In the genomic region with DNA sequence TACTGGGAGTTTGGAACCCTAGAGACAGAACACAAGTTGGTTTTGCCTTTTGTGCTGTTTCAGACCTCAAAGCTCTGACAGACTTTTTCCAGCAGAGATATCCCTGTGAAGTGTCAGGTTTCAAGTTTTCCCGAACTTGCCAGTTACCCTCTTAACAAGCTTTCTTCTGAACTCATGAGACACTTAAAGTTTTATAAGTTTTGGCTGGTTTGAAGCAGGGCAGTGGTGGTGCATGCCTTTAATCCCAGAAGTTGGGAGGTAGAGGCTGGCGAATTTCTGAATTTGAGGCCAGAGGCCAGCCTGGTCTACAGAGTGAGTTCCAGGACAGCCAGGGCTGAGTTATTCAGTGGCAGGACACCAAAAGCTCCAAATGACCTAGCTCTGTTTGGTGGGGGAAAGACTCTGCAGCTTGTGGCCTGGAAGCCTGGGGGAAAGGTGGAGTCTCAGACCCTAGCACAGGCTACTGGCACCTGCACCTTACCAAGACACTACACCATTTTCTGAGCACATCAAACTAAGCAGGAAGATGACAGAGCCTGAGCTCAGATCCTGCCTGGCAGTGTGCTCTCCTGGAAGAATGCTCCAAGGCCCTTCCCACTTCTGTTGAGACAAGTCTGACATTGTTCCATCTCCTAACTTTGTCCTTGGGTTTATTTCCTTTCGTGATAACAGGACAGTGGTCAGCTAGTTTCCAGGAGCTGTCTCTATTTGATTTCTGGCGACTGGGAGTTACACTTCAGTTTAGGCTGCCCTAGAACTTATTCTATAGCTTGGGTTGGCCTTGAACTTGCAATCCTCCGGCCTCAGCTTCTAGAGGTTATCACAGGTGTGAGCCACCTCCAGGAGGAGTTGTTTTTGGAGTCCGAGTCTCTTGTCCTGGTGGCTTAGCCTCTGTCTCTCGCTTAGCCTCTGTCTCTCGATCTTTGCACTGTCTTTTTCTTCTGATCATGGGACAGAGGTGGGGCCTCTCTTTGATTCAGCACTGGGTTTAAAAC, we compare ENCODE assay signal across 10 mouse cellular contexts. TPM values are rescaled to one million over a fixed set of nuclear protein-coding genes. Genes with fewer than 3 reads are reported as not detected.
DNase-seq lines count a peak whose midpoint lies in the region; ATAC-seq and TF ChIP-seq lines count a peak whose summit lies in the region.
"Had no signal": no experiment of that assay in that cellular context is flagged by ENCODE, and none has a peak within 500 bp of the region (broad histone marks: within the 10 kb centered on the region; RNA-seq: fewer than 3 reads in every experiment).

No protein-coding gene starts in this region.

- TF ChIP-seq POLR2A in embryonic fibroblast, embryonic 13.5 days (IDR thresholded peaks at IDR 0.05; ENCODE audit: low read depth, low read length): no peak

- no peak for TF ChIP-seq CTCF in kidney, postnatal 0 days (IDR thresholded peaks at IDR 0.05; ENCODE audit: low read depth)
- TF ChIP-seq CTCF in embryonic fibroblast, embryonic 13.5 days (IDR thresholded peaks at IDR 0.05; ENCODE audit: borderline replicate concordance, insufficient read depth, low read length): no peak

- H3K27ac ChIP-seq in kidney, postnatal 0 days: peak overlapping the region; percentile 25; the same call in 1 of the 2 replicates
- peak overlapping the region; percentile 91 for H3K27ac ChIP-seq in embryonic fibroblast, embryonic 13.5 days (ENCODE audit: insufficient read depth, low read length)
- no peak overlapping the region for H3K27ac ChIP-seq in hindbrain, embryonic 15.5 days (replicated peaks)
- H3K27ac ChIP-seq in neural tube, embryonic 12.5 days: no peak overlapping the region

- no peak for ATAC-seq in kidney, postnatal 0 days (replicated peaks; ENCODE audit: low FRiP score, low read depth)
- ATAC-seq in hindbrain, embryonic 15.5 days (ENCODE audit: low FRiP score, low read depth): no peak
- ATAC-seq in neural tube, embryonic 12.5 days (ENCODE audit: low FRiP score, low read depth): no peak
- no peak for ATAC-seq in cerebellum, adult (ENCODE audit: insufficient number of reproducible peaks, low FRiP score, low TSS enrichment)

- peak overlapping the region; percentile 55 for H3K4me2 ChIP-seq in kidney, postnatal 0 days (ENCODE audit: low read length)
- peak overlapping the region; percentile 45 for H3K4me2 ChIP-seq in hindbrain, embryonic 15.5 days
- peak overlapping the region; percentile 48 for H3K4me2 ChIP-seq in neural tube, embryonic 12.5 days (replicated peaks)

- H3K9ac ChIP-seq in kidney, postnatal 0 days (ENCODE audit: low read depth, low read length): no peak overlapping the region
- no peak overlapping the region for H3K9ac ChIP-seq in hindbrain, embryonic 15.5 days
- H3K9ac ChIP-seq in neural tube, embryonic 12.5 days: no peak overlapping the region

- H3K4me1 ChIP-seq in kidney, postnatal 0 days (replicated peaks; ENCODE audit: insufficient read depth, low read length): no peaks in the 10 kb centered on the region
- H3K4me1 ChIP-seq in embryonic fibroblast, embryonic 13.5 days (ENCODE audit: control insufficient read depth, insufficient read depth, low read length): peaks cover 7% of the 10 kb centered on the region
- H3K4me1 ChIP-seq in hindbrain, embryonic 15.5 days (replicated peaks): peaks cover 3% of the 10 kb centered on the region; the same call in 1 of the 2 replicates
- H3K4me1 ChIP-seq in neural tube, embryonic 12.5 days: peaks cover 12% of the 10 kb centered on the region

- 71% methylated on average over 8 of the region's 8 CpGs for WGBS in kidney, postnatal 0 days
- WGBS in hindbrain, embryonic 15.5 days: 79% methylated on average over 8 of the region's 8 CpGs
- WGBS in neural tube, embryonic 12.5 days: 80% methylated on average over 8 of the region's 8 CpGs

- no peaks in the 10 kb centered on the region for H3K27me3 ChIP-seq in kidney, postnatal 0 days (ENCODE audit: insufficient read depth, low read length)
- no peaks in the 10 kb centered on the region for H3K27me3 ChIP-seq in hindbrain, embryonic 15.5 days
- no peaks in the 10 kb centered on the region for H3K27me3 ChIP-seq in neural tube, embryonic 12.5 days (replicated peaks)

- H3K4me3 ChIP-seq in kidney, postnatal 0 days (replicated peaks; ENCODE audit: low read depth, low read length): no peak overlapping the region
- peak overlapping the region; percentile 48 for H3K4me3 ChIP-seq in embryonic fibroblast, embryonic 13.5 days (ENCODE audit: insufficient read depth, low read length)
- no peak overlapping the region for H3K4me3 ChIP-seq in hindbrain, embryonic 15.5 days
- no peak overlapping the region for H3K4me3 ChIP-seq in neural tube, embryonic 12.5 days

- no peaks in the 10 kb centered on the region for H3K9me3 ChIP-seq in kidney, postnatal 0 days (replicated peaks; ENCODE audit: low read length)
- no peaks in the 10 kb centered on the region for H3K9me3 ChIP-seq in hindbrain, embryonic 15.5 days
- no peaks in the 10 kb centered on the region for H3K9me3 ChIP-seq in neural tube, embryonic 12.5 days

- no peak for DNase-seq in kidney, postnatal 0 days (ENCODE audit: low spot score)
- DNase-seq in kidney, postnatal 10 days: no peak
- DNase-seq in gastrocnemius, adult 8-10 months (ENCODE audit: low spot score in 2 of 2): no peak
- DNase-seq in T-cell, adult 2 months (ENCODE audit: low spot score): no peak
- DNase-seq: right cerebral cortex, postnatal 25 days had no signal

- H3K36me3 ChIP-seq in kidney, postnatal 0 days (ENCODE audit: insufficient read depth, low read length): no peaks in the 10 kb centered on the region
- no peaks in the 10 kb centered on the region for H3K36me3 ChIP-seq in hindbrain, embryonic 15.5 days
- no peaks in the 10 kb centered on the region for H3K36me3 ChIP-seq in neural tube, embryonic 12.5 days

RNA-seq across cellular contexts. Expression of gene Akr1b8, which starts 0.7 kb away (rescaled TPM):
- 14.7 and 14.9 TPM in 2 replicates for polyA plus RNA-seq in kidney, postnatal 0 days (2015; fragmentation: Nextera tagmentation; extraction: Ambion mirVana)
- polyA plus RNA-seq in embryonic fibroblast, embryonic 13.5 days (2011; ENCODE audit: insufficient read length, low read depth, missing spikeins): 53.5 and 71.1 TPM in 2 replicates
- 4.3 and 5.2 TPM in 2 replicates for polyA plus RNA-seq in hindbrain, embryonic 15.5 days (2015; fragmentation: Nextera tagmentation; extraction: Ambion mirVana)
- 20.2 TPM in 2 replicates for polyA plus RNA-seq in neural tube, embryonic 12.5 days (2016; fragmentation: Nextera tagmentation; extraction: Ambion mirVana)
- total RNA-seq in gastrocnemius, adult 8-10 months (2022): 1 to 10 TPM; 1.3 to 2.4 (median 1.6) TPM

RNA-seq across cellular contexts. Expression of gene Akr1b10, which starts 29.4 kb away (rescaled TPM):
- 30.4 and 30.6 TPM in 2 replicates for polyA plus RNA-seq in kidney, postnatal 0 days (2015; fragmentation: Nextera tagmentation; extraction: Ambion mirVana)
- polyA plus RNA-seq in embryonic fibroblast, embryonic 13.5 days (2011; ENCODE audit: insufficient read length, low read depth, missing spikeins): 19.9 and 27.7 TPM in 2 replicates
- polyA plus RNA-seq in hindbrain, embryonic 15.5 days (2015; fragmentation: Nextera tagmentation; extraction: Ambion mirVana): 13.5 and 14.3 TPM in 2 replicates
- polyA plus RNA-seq in neural tube, embryonic 12.5 days (2016; fragmentation: Nextera tagmentation; extraction: Ambion mirVana): 10.0 and 12.3 TPM in 2 replicates
- 10 to 100 TPM; 45.7 to 56.7 (median 53.0) TPM for total RNA-seq in gastrocnemius, adult 8-10 months (2022)

RNA-seq across cellular contexts. Expression of gene Akr1b3, which starts 37.4 kb away (rescaled TPM):
- 347 and 438 TPM in 2 replicates for polyA plus RNA-seq in kidney, postnatal 0 days (2015; fragmentation: Nextera tagmentation; extraction: Ambion mirVana)
- polyA plus RNA-seq in embryonic fibroblast, embryonic 13.5 days (2011; ENCODE audit: insufficient read length, low read depth, missing spikeins): 99.7 and 105 TPM in 2 replicates
- polyA plus RNA-seq in hindbrain, embryonic 15.5 days (2015; fragmentation: Nextera tagmentation; extraction: Ambion mirVana): 119 and 127 TPM in 2 replicates
- polyA plus RNA-seq in neural tube, embryonic 12.5 days (2016; fragmentation: Nextera tagmentation; extraction: Ambion mirVana): 132 and 141 TPM in 2 replicates
- total RNA-seq in gastrocnemius, adult 8-10 months (2022): 100 to 1,000 TPM; 178 to 217 (median 203) TPM

RNA-seq across cellular contexts. Expression of gene Akr1b7, which starts 57.5 kb away (rescaled TPM):
- polyA plus RNA-seq in kidney, postnatal 0 days (2015; fragmentation: Nextera tagmentation; extraction: Ambion mirVana): 32.5 and 37.4 TPM in 2 replicates
- polyA plus RNA-seq in embryonic fibroblast, embryonic 13.5 days (2011; ENCODE audit: insufficient read length, low read depth, missing spikeins): not detected in 2 replicates
- 0.12 TPM in 1 of 2 replicates, not detected in the other for polyA plus RNA-seq in hindbrain, embryonic 15.5 days (2015; fragmentation: Nextera tagmentation; extraction: Ambion mirVana)
- polyA plus RNA-seq in neural tube, embryonic 12.5 days (2016; fragmentation: Nextera tagmentation; extraction: Ambion mirVana): not detected in 2 replicates
- total RNA-seq in gastrocnemius, adult 8-10 months (2022): under 1 TPM in 1 of 4 experiments, not detected in 3; 0.97 TPM
- total RNA-seq: left cerebral cortex, postnatal 10 days had no signal

Comparison
In these comparisons a context has a peak if more than half of its experiments do, and no peak if none do; other contexts are left out.
1. H3K27ac ChIP-seq: peak in kidney, postnatal 0 days (single experiment) and embryonic fibroblast, embryonic 13.5 days (single experiment); none in hindbrain, embryonic 15.5 days (single experiment) and neural tube, embryonic 12.5 days (single experiment).
2. Peak in every context shown above with its lines, with median percentiles within 50 percentile points of each other: H3K4me2 ChIP-seq.